Mouse (Mus musculus): ENCODE measurements around the gene Ube4a.

DNA sequence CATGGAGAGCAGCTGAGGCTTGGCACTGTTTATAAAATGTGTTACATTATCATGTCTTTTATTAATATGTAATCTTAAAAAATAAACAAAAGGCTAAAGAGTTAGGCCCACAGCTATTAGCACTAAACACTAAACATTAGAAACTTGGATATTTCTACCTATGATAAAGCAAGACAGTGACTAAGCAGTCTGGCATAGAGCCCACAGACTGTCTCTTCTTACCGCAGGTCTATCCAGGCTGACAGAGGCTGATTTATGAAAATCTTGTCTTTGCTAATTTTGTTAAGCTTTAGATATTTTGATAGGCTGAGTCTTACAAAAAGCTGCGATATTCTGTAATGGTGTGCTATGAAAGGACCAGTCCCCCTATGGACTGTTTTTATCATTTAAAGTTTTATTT is 27.9 kb upstream of the Ube4a start:
- TF ChIP-seq CTCF (IDR thresholded peaks at IDR 0.05; ENCODE audit: low read depth): no peak
- TF ChIP-seq EP300 (IDR thresholded peaks at IDR 0.05; ENCODE audit: low read depth): no peak

All from heart, postnatal 0 days (tissue).